Mouse (Mus musculus): ENCODE measurements around the gene Gm11444.

DNA sequence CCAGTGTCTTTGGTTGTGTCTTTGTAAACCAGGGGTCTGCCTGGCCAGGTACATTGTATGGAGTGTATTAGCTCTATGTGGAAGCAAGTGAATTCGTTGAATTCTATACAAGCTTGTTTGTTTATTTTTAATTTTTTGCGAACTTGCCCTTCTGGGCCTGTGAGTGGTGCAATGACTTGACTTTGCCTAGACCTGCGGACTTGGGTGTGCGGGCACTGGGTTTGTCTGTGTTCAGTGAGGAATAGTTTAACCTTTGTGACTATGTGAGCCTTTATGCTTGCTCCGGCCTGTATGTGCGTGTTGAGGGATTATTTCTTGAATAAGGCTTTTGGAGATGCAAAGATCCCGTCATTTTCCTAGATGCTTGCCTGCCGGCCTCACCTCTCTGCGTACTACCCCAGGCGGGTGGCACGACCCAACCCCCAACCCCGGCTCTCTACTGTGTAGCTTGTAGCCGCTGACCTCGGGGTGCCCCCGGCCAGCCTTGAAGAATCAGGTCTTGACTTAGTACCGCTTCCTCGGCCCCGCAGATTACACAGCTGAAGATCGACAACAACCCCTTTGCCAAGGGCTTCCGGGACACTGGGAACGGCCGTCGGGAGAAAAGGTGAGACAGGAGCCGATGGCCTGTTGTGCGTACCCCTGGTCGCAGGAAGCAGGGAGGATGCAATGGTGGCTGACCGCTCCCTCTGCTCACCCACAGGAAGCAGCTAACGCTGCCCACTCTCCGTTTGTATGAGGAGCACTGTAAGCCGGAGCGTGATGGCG, 13.4 kb downstream of the Gm11444 start:
- no peak for TF ChIP-seq CTCF (IDR thresholded peaks at IDR 0.05; ENCODE audit: borderline replicate concordance, insufficient read depth, low read depth, low read length)
- TF ChIP-seq POLR2A (IDR thresholded peaks at IDR 0.05; ENCODE audit: borderline replicate concordance, insufficient read depth, low read length) = no peak
